Mouse (Mus musculus): ENCODE results near the gene Gm9573.

Gene Gm9573

GRCm38 (mm10) chr17:35626537-35626936 is at the start of gene Gm9573:
TSS of gene Gm9573 (minus strand) at chr17:35626637.
- no peak for DNase-seq

GRCm38 (mm10) chr17:35673416-35674035 is 47.1 kb upstream of the Gm9573 start, which contains the start of gene Gtf2h4:
TSS of gene Gtf2h4 (minus strand) at chr17:35673739.
- peak; percentile 67 to 78 for DNase-seq

- DNase-seq, result no peak
Observed at GRCm38 (mm10) chr17:35672527-35672926, 46.1 kb upstream of the Gm9573 start.

GRCm38 (mm10) chr17:35671846-35672245 is 45.4 kb upstream of the Gm9573 start:
- DNase-seq, result no peak

- DNase-seq, result no peak
Observed at GRCm38 (mm10) chr17:35669731-35670130, 43.3 kb upstream of the Gm9573 start.

GRCm38 (mm10) chr17:35667334-35668065 is 41.1 kb upstream of the Gm9573 start, which contains the start of gene Vars2:
TSS of gene Vars2 (minus strand) at chr17:35667592.
- DNase-seq, result peak; percentile 94 to 99

- no peak for DNase-seq
Observed at GRCm38 (mm10) chr17:35666851-35667256, 40.4 kb upstream of the Gm9573 start.

- DNase-seq, result peak in 1 of 2 experiments; percentile 23
Observed at GRCm38 (mm10) chr17:35665957-35666515, 39.6 kb upstream of the Gm9573 start.

- DNase-seq, result no peak
Observed at GRCm38 (mm10) chr17:35653086-35653485, 26.6 kb upstream of the Gm9573 start.

- no peak for DNase-seq
Observed at GRCm38 (mm10) chr17:35649429-35649828, 23.0 kb upstream of the Gm9573 start.

- DNase-seq, result no peak
Observed at GRCm38 (mm10) chr17:35643609-35644236, 17.3 kb upstream of the Gm9573 start, which contains the start of gene Mucl3. TSS of gene Mucl3 (minus strand) at chr17:35643695.

- no peak for DNase-seq
Observed at GRCm38 (mm10) chr17:35639352-35639751, 12.9 kb upstream of the Gm9573 start.

- DNase-seq, result peak in 1 of 2 experiments; percentile 17
Observed at GRCm38 (mm10) chr17:35638475-35639190, 12.2 kb upstream of the Gm9573 start.

GRCm38 (mm10) chr17:35636363-35636762 is 9.9 kb upstream of the Gm9573 start:
- DNase-seq, result peak in 1 of 2 experiments; percentile 18

GRCm38 (mm10) chr17:35635699-35636111 is 9.3 kb upstream of the Gm9573 start:
- peak in 1 of 2 experiments; percentile 62 for DNase-seq

GRCm38 (mm10) chr17:35635202-35635601 is 8.8 kb upstream of the Gm9573 start:
- DNase-seq, result no peak

- no peak for DNase-seq
Observed at GRCm38 (mm10) chr17:35633992-35634391, 7.6 kb upstream of the Gm9573 start.

- DNase-seq, result no peak
Observed at GRCm38 (mm10) chr17:35617127-35617526, 9.3 kb downstream of the Gm9573 start.

- DNase-seq, result no peak
Observed at GRCm38 (mm10) chr17:35601736-35602354, 24.6 kb downstream of the Gm9573 start.

- DNase-seq, result no peak
Observed at GRCm38 (mm10) chr17:35601249-35601648, 25.2 kb downstream of the Gm9573 start, which contains the start of gene Sfta2. TSS of gene Sfta2 (plus strand) at chr17:35601549.

- DNase-seq, result no peak
Observed at GRCm38 (mm10) chr17:35597399-35597798, 29.0 kb downstream of the Gm9573 start.

- DNase-seq, result no peak
Observed at GRCm38 (mm10) chr17:35594456-35594855, 32.0 kb downstream of the Gm9573 start.

All from spleen, adult 18-20 months (tissue).